Mouse (Mus musculus) heart, embryonic 11.5 days (tissue): Measurements from ENCODE around the gene Hoxd4. TPM values are rescaled to one million over a fixed set of nuclear protein-coding genes. Genes with fewer than 3 reads are reported as not detected.
A peak's percentile ranks its signal among the peaks of the same experiment; 100 is the strongest.

Experiments
- ATAC-seq: fragments of 200-750 bp; cut with Nextera tagmentation; replicated peaks from 2 replicates; pipeline ENCODE4 v1.8.0; 2017; ENCODE audit warnings: moderate library complexity; ENCODE audit not compliant: insufficient number of reproducible peaks, low FRiP score, low TSS enrichment
- H3K27ac ChIP-seq: fragments of 300-500 bp; sonication (generic); 2 replicates; pipeline ENCODE4 v1.5.1; 2014; ENCODE audit warnings: mild to moderate bottlenecking, low read depth, low read length
- H3K27me3 ChIP-seq: fragments of 300-500 bp; sonication (generic); 2 replicates; pipeline ENCODE4 v1.6.1; 2014; ENCODE audit warnings: mild to moderate bottlenecking, low read length, mixed read lengths; ENCODE audit not compliant: control insufficient read depth, insufficient read depth
- H3K36me3 ChIP-seq: fragments of 300-500 bp; sonication (generic); 2 replicates; pipeline ENCODE4 v1.6.1; 2014; ENCODE audit warnings: mild to moderate bottlenecking, low read length, moderate library complexity, mixed read lengths; ENCODE audit not compliant: control insufficient read depth, insufficient read depth
- H3K4me1 ChIP-seq: fragments of 300-500 bp; sonication (generic); 2 replicates; pipeline ENCODE4 v1.6.1; 2014; ENCODE audit warnings: low read length; ENCODE audit not compliant: control insufficient read depth, insufficient read depth
- H3K4me2 ChIP-seq: fragments of 300-500 bp; sonication (generic); 2 replicates; pipeline ENCODE4 v1.6.1; 2014; ENCODE audit warnings: mild to moderate bottlenecking, moderate library complexity
- H3K4me3 ChIP-seq: fragments of 300-500 bp; sonication (generic); 2 replicates; pipeline ENCODE4 v1.5.1; 2014; ENCODE audit warnings: low read depth, low read length
- H3K9ac ChIP-seq: fragments of 300-500 bp; sonication (generic); 2 replicates; pipeline ENCODE4 v1.6.1; 2014; ENCODE audit warnings: mild to moderate bottlenecking, low read depth, low read length, moderate library complexity
- H3K9me3 ChIP-seq: fragments of 300-500 bp; sonication (generic); replicated peaks from 2 replicates; pipeline ENCODE4 v1.6.1; 2016; ENCODE audit warnings: low read length; ENCODE audit not compliant: control insufficient read depth
- WGBS: fragments of 180-500 bp; shearing (Covaris S2); extraction: QIAGEN DNeasy Blood & Tissue Kit; methylation state at CpG from one replicate; pipeline ENCODE4 v1.1.7; 2014; ENCODE audit not compliant: insufficient replicate concordance; 5-methylcytosine and 5-hydroxymethylcytosine counted together
- polyA plus RNA-seq: library from polyadenylated mRNA; unstranded; fragments of >200 nt; fragmentation: Nextera tagmentation; extraction: Ambion mirVana; gene quantifications from 2 replicates; pipeline ENCODE4 v1.2.1, GENCODE M21; 2014

Hoxd4 gene
- polyA plus RNA-seq, 1 experiment from 2014 or later = not detected

GRCm38 (mm10) chr2:74726973-74727639, 15.4 kb downstream of the Hoxd4 start:
- ATAC-seq = no peak
- Histone ChIP-seq H3K9me3 (no peaks in the 10 kb centered on the region), H3K36me3 (no peaks in the 10 kb centered on the region), H3K9ac (0 out of 2 replicates have a peak overlapping the region, but pooled peaks have one; percentile 22), H3K27me3 (peaks cover 96% of the 10 kb centered on the region), H3K4me2 (peak overlapping the region; percentile 63), H3K27ac (no peak overlapping the region), H3K4me1 (peaks cover 6% of the 10 kb centered on the region; the same call in 1 of the 2 replicates), H3K4me3 (peak overlapping the region; percentile 38)
- WGBS = 1% methylated on average over 43 of the region's 43 CpGs

- H3K27ac ChIP-seq = no peak overlapping the region
- no peak overlapping the region for H3K9ac ChIP-seq
- 2% methylated on average over 25 of the region's 25 CpGs for WGBS
Measured at GRCm38 (mm10) chr2:74727640-74728302, 16.0 kb downstream of the Hoxd4 start.

DNA sequence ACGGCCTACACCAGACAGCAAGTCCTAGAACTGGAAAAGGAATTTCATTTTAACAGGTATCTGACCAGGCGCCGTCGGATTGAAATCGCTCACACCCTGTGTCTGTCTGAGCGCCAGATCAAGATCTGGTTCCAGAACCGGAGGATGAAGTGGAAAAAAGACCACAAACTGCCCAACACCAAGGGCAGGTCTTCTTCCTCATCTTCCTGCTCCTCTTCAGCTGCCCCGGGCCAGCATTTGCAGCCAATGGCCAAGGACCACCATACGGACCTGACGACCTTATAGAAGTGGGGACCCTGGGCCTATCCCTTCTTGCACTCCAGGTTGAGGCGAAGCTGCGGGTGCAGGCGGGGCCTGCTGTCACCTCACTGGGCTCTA, 16.6 kb downstream of the Hoxd4 start:
- no peak for ATAC-seq
- 6% methylated on average over 13 of the region's 13 CpGs for WGBS
- no peak overlapping the region for H3K9ac ChIP-seq
- H3K27me3 ChIP-seq = peaks cover 95% of the 10 kb centered on the region
- no peak overlapping the region for H3K4me2 ChIP-seq
- H3K4me1 ChIP-seq = peaks cover 6% of the 10 kb centered on the region; the same call in 1 of the 2 replicates
- peak overlapping the region; percentile 10; the same call in 1 of the 2 replicates for H3K4me3 ChIP-seq
- no peaks in the 10 kb centered on the region for H3K9me3 ChIP-seq
- H3K27ac ChIP-seq = no peak overlapping the region
- H3K36me3 ChIP-seq = no peaks in the 10 kb centered on the region

More at GRCm38 (mm10) chr2:74727640-74728302, 16.0 kb downstream of the Hoxd4 start:
- Histone ChIP-seq H3K27me3 (peaks cover 96% of the 10 kb centered on the region), H3K4me2 (peak overlapping the region; percentile 63), H3K4me3 (peak overlapping the region; percentile 38), H3K4me1 (peaks cover 6% of the 10 kb centered on the region; the same call in 1 of the 2 replicates), H3K36me3 (no peaks in the 10 kb centered on the region), H3K9me3 (no peaks in the 10 kb centered on the region)
- ATAC-seq = no peak; the same call in 1 of the 2 replicates

GRCm38 (mm10) chr2:74730331-74730730, 18.6 kb downstream of the Hoxd4 start:
- 8% methylated on average over 8 of the region's 8 CpGs for WGBS
- Histone ChIP-seq H3K27me3 (peaks cover 95% of the 10 kb centered on the region), H3K4me2 (no peak overlapping the region)

DNA sequence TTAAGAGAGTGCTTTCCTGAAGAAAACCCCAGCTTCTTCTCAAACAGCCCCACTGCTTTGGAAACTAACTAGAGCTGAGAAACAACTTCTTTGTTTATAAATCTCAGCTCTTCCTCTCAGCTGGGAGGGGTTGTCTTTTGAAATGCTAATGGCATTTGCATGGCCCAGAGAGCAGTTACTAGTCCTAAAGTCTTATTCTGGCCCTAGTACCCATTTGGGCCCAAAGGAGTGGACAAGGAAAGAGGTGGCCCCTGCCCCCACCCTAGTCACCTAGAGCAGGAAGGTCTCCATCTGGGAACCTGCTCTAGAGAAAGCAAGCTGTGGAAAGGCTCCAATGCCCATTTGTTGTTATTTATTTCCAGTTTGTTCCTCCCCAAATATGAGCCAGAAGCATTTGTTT, 19.3 kb downstream of the Hoxd4 start:
- Histone ChIP-seq H3K9ac (no peak overlapping the region), H3K4me1 (peaks cover 8% of the 10 kb centered on the region), H3K27ac (no peak overlapping the region), H3K27me3 (peaks cover 95% of the 10 kb centered on the region), H3K4me3 (no peak overlapping the region), H3K4me2 (no peak overlapping the region), H3K36me3 (no peaks in the 10 kb centered on the region), H3K9me3 (no peaks in the 10 kb centered on the region)
- no peak for ATAC-seq

More at GRCm38 (mm10) chr2:74730331-74730730, 18.6 kb downstream of the Hoxd4 start:
- no peaks in the 10 kb centered on the region for H3K36me3 ChIP-seq
- no peaks in the 10 kb centered on the region for H3K9me3 ChIP-seq
- H3K9ac ChIP-seq = no peak overlapping the region
- H3K4me1 ChIP-seq = peaks cover 6% of the 10 kb centered on the region; the same call in 1 of the 2 replicates
- no peak overlapping the region for H3K4me3 ChIP-seq
- ATAC-seq = no peak
- no peak overlapping the region for H3K27ac ChIP-seq

GRCm38 (mm10) chr2:74731799-74732512, 20.2 kb downstream of the Hoxd4 start:
- H3K9me3 ChIP-seq = no peaks in the 10 kb centered on the region
- H3K27ac ChIP-seq = no peak overlapping the region
- no peaks in the 10 kb centered on the region for H3K36me3 ChIP-seq
- H3K9ac ChIP-seq = no peak overlapping the region
- no peak overlapping the region for H3K4me3 ChIP-seq
- no peak overlapping the region for H3K4me2 ChIP-seq
- ATAC-seq = no peak
- 5% methylated on average over 9 of the region's 9 CpGs for WGBS
- H3K27me3 ChIP-seq = peaks cover 94% of the 10 kb centered on the region
- H3K4me1 ChIP-seq = peaks cover 10% of the 10 kb centered on the region

- no peak overlapping the region for H3K27ac ChIP-seq
- 1% methylated on average over 52 of the region's 52 CpGs for WGBS
- no peak for ATAC-seq
- H3K27me3 ChIP-seq = peaks cover 94% of the 10 kb centered on the region
- no peaks in the 10 kb centered on the region for H3K36me3 ChIP-seq
- H3K4me2 ChIP-seq = peak overlapping the region; percentile 47
- H3K4me3 ChIP-seq = peak overlapping the region; percentile 18
- no peaks in the 10 kb centered on the region for H3K9me3 ChIP-seq
- H3K4me1 ChIP-seq = peaks cover 4% of the 10 kb centered on the region
- H3K9ac ChIP-seq = no peak overlapping the region
Measured at GRCm38 (mm10) chr2:74732513-74733316, 21.0 kb downstream of the Hoxd4 start.

GRCm38 (mm10) chr2:74733317-74733661, 21.6 kb downstream of the Hoxd4 start:
- H3K4me3 ChIP-seq = 0 out of 2 replicates have a peak overlapping the region, but pooled peaks have one; percentile 18
- H3K4me2 ChIP-seq = peak overlapping the region; percentile 47; the same call in 1 of the 2 replicates
- peaks cover 4% of the 10 kb centered on the region; the same call in 1 of the 2 replicates for H3K4me1 ChIP-seq
- 0% methylated on average over 16 of the region's 16 CpGs for WGBS
- H3K27ac ChIP-seq = no peak overlapping the region
- no peaks in the 10 kb centered on the region for H3K36me3 ChIP-seq
- peaks cover 94% of the 10 kb centered on the region for H3K27me3 ChIP-seq
- no peak for ATAC-seq
- no peak overlapping the region for H3K9ac ChIP-seq
- no peaks in the 10 kb centered on the region for H3K9me3 ChIP-seq
